Mouse (Mus musculus): ENCODE measurements at regions not wholly inside any gene's neighbourhood (a gene's known extent, or its start where the extent isn't known, plus 50 kb on each side); places are given as distances from the start of the nearest gene placed in this dataset.

GRCm38 (mm10) chr1:163650577-163651180 lies 74.4 kb downstream of the Mettl11b start:
- no peak for DNase-seq (ENCODE audit: low spot score)

- DNase-seq (ENCODE audit: low spot score), result no peak
Measured at GRCm38 (mm10) chr1:163642091-163642490, 82.9 kb downstream of the Mettl11b start.

GRCm38 (mm10) chr1:163640527-163641228 lies 84.4 kb downstream of the Mettl11b start:
- no peak for DNase-seq (ENCODE audit: low spot score)

- no peak for DNase-seq (ENCODE audit: low spot score)
Measured at GRCm38 (mm10) chr1:163630291-163630812, 94.7 kb downstream of the Mettl11b start.

GRCm38 (mm10) chr1:163624887-163625286 lies 100.1 kb downstream of the Mettl11b start:
- DNase-seq (ENCODE audit: low spot score), result no peak

GRCm38 (mm10) chr1:163621293-163621692 lies 103.7 kb downstream of the Mettl11b start:
- no peak for DNase-seq (ENCODE audit: low spot score)

- no peak for DNase-seq (ENCODE audit: low spot score)
Measured at GRCm38 (mm10) chr1:163619831-163620230, 105.2 kb downstream of the Mettl11b start.

- no peak for DNase-seq (ENCODE audit: low spot score)
Measured at GRCm38 (mm10) chr1:163618132-163618531, 106.9 kb downstream of the Mettl11b start.

GRCm38 (mm10) chr1:163616596-163616995 lies 108.4 kb downstream of the Mettl11b start:
- DNase-seq (ENCODE audit: low spot score), result no peak

GRCm38 (mm10) chr1:163608429-163608828 lies 116.6 kb downstream of the Mettl11b start:
- no peak for DNase-seq (ENCODE audit: low spot score)

- peak; percentile 66 for DNase-seq (ENCODE audit: low spot score)
Measured at GRCm38 (mm10) chr1:163607701-163608100, 117.3 kb downstream of the Mettl11b start.

GRCm38 (mm10) chr1:163599926-163600890 lies 124.8 kb downstream of the Mettl11b start:
- no peak for DNase-seq (ENCODE audit: low spot score)

GRCm38 (mm10) chr1:163576411-163576810 lies 148.6 kb downstream of the Mettl11b start:
- DNase-seq (ENCODE audit: low spot score), result no peak

- no peak for DNase-seq (ENCODE audit: low spot score)
Measured at GRCm38 (mm10) chr1:163575593-163575992, 149.4 kb downstream of the Mettl11b start.

- no peak for DNase-seq (ENCODE audit: low spot score)
Measured at GRCm38 (mm10) chr1:163574409-163575161, 150.4 kb downstream of the Mettl11b start.

- no peak for DNase-seq (ENCODE audit: low spot score)
Measured at GRCm38 (mm10) chr1:163573533-163573932, 151.5 kb downstream of the Mettl11b start.

GRCm38 (mm10) chr1:163563791-163564190 lies 160.3 kb upstream of the Gorab start:
- DNase-seq (ENCODE audit: low spot score), result peak; percentile 21

- DNase-seq (ENCODE audit: low spot score), result no peak
Measured at GRCm38 (mm10) chr1:163563064-163563463, 159.6 kb upstream of the Gorab start.

GRCm38 (mm10) chr1:163562166-163562733 lies 158.8 kb upstream of the Gorab start:
- peak; percentile 24 for DNase-seq (ENCODE audit: low spot score)

- DNase-seq (ENCODE audit: low spot score), result no peak
Measured at GRCm38 (mm10) chr1:163561016-163561415, 157.5 kb upstream of the Gorab start.
